Mouse (Mus musculus) ES-Bruce4 (cell line): Measurements from ENCODE around the gene Traf3ip1. TPM values are rescaled to one million over a fixed set of nuclear protein-coding genes. Genes with fewer than 3 reads are reported as not detected.
A peak's percentile ranks its signal among the peaks of the same experiment; 100 is the strongest.

Experiments used
- H3K27ac ChIP-seq: 2 replicates; pipeline ENCODE4 v1.5.1; 2012; ENCODE audit warnings: low read length, inconsistent platforms; ENCODE audit not compliant: insufficient read depth
- H3K27me3 ChIP-seq: 2 replicates; pipeline ENCODE4 v1.6.1; 2012; ENCODE audit warnings: mild to moderate bottlenecking, low read length, inconsistent platforms; ENCODE audit not compliant: control insufficient read depth, poor library complexity, insufficient read depth, severe bottlenecking
- H3K36me3 ChIP-seq: 2 replicates; pipeline ENCODE4 v1.6.1; 2012; ENCODE audit warnings: inconsistent platforms, mild to moderate bottlenecking, low read length, moderate library complexity; ENCODE audit not compliant: control insufficient read depth, poor library complexity, insufficient read depth, severe bottlenecking
- H3K4me1 ChIP-seq: one replicate; pipeline ENCODE4 v1.8.1; 2011; ENCODE audit warnings: low read length; ENCODE audit not compliant: control insufficient read depth, insufficient read depth
- H3K4me3 ChIP-seq: 2 replicates; pipeline ENCODE4 v1.5.1; 2011; ENCODE audit warnings: low read depth, mild to moderate bottlenecking, low read length
- H3K9ac ChIP-seq: 2 replicates; pipeline ENCODE4 v1.6.1; 2012; ENCODE audit warnings: low read depth, mild to moderate bottlenecking, inconsistent platforms; ENCODE audit not compliant: poor library complexity, severe bottlenecking
- H3K9me3 ChIP-seq: replicated peaks from 2 replicates; pipeline ENCODE4 v1.6.1; 2012; ENCODE audit warnings: mild to moderate bottlenecking, low read length, inconsistent platforms; ENCODE audit not compliant: control insufficient read depth, poor library complexity, insufficient read depth, severe bottlenecking
- CTCF ChIP-seq: IDR thresholded peaks from one replicate; pipeline ENCODE4 v1.8.1; 2011; ENCODE audit warnings: low read depth, low read length
- EP300 ChIP-seq: IDR thresholded peaks from 2 replicates; pipeline ENCODE4 v1.6.1; 2011; ENCODE audit warnings: low read depth, low read length; ENCODE audit not compliant: insufficient read depth
- POLR2A ChIP-seq: IDR thresholded peaks from one replicate; pipeline ENCODE4 v1.8.1; 2011; ENCODE audit warnings: low read length; ENCODE audit not compliant: insufficient read depth
- polyA plus RNA-seq: library from polyadenylated mRNA; stranded (reverse); fragments of >200 nt; gene quantifications from 2 replicates; pipeline ENCODE4 v1.2.4, GENCODE M21; 2011; ENCODE audit warnings: low read depth; ENCODE audit not compliant: missing spikeins, insufficient read depth, insufficient read length

The Traf3ip1 gene
- polyA plus RNA-seq, 1 experiment: 12.1 TPM

- Histone ChIP-seq H3K27me3 (no peaks in the 10 kb centered on the region), H3K27ac (no peak overlapping the region), H3K4me1 (peaks cover 2% of the 10 kb centered on the region), H3K9ac (no peak overlapping the region), H3K9me3 (no peaks in the 10 kb centered on the region), H3K4me3 (no peak overlapping the region), H3K36me3 (no peaks in the 10 kb centered on the region)
- TF ChIP-seq EP300 (no peak), CTCF (no peak), POLR2A (no peak)
These were observed 4.1 kb upstream of the Traf3ip1 start for GRCm38 (mm10) chr1:91490322-91490721.

- Histone ChIP-seq H3K4me1 (peaks cover 2% of the 10 kb centered on the region), H3K27ac (no peak overlapping the region), H3K27me3 (no peaks in the 10 kb centered on the region), H3K36me3 (no peaks in the 10 kb centered on the region), H3K4me3 (no peak overlapping the region), H3K9ac (no peak overlapping the region), H3K9me3 (no peaks in the 10 kb centered on the region)
- TF ChIP-seq CTCF: no peak
- no peak for TF ChIP-seq EP300
- no peak for TF ChIP-seq POLR2A
These were observed 1.7 kb upstream of the Traf3ip1 start for GRCm38 (mm10) chr1:91492740-91493139.

GRCm38 (mm10) chr1:91493938-91494337, 509 bp upstream of the Traf3ip1 start:
- no peak overlapping the region for H3K9ac ChIP-seq

GRCm38 (mm10) chr1:91495321-91495720, 874 bp downstream of the Traf3ip1 start:
- Histone ChIP-seq H3K4me1 (peaks cover 2% of the 10 kb centered on the region), H3K27me3 (no peaks in the 10 kb centered on the region), H3K9ac (peak overlapping the region; percentile 50), H3K36me3 (no peaks in the 10 kb centered on the region), H3K27ac (no peak overlapping the region), H3K4me3 (peak overlapping the region; percentile 90), H3K9me3 (no peaks in the 10 kb centered on the region)
- no peak for TF ChIP-seq POLR2A
- TF ChIP-seq EP300: no peak
- TF ChIP-seq CTCF: no peak

More at GRCm38 (mm10) chr1:91493938-91494337, 509 bp upstream of the Traf3ip1 start:
- no peak for TF ChIP-seq POLR2A
- Histone ChIP-seq H3K4me1 (peaks cover 2% of the 10 kb centered on the region), H3K27me3 (no peaks in the 10 kb centered on the region), H3K4me3 (0 out of 2 replicates have a peak overlapping the region, but pooled peaks have one; percentile 11), H3K36me3 (no peaks in the 10 kb centered on the region), H3K9me3 (no peaks in the 10 kb centered on the region), H3K27ac (no peak overlapping the region)

- Histone ChIP-seq H3K4me1 (no peaks in the 10 kb centered on the region), H3K9ac (no peak overlapping the region), H3K27me3 (no peaks in the 10 kb centered on the region), H3K4me3 (no peak overlapping the region), H3K36me3 (no peaks in the 10 kb centered on the region), H3K9me3 (no peaks in the 10 kb centered on the region), H3K27ac (no peak overlapping the region)
- TF ChIP-seq POLR2A (no peak), EP300 (no peak), CTCF (no peak)
These were observed 4.1 kb downstream of the Traf3ip1 start for GRCm38 (mm10) chr1:91498579-91498978.

GRCm38 (mm10) chr1:91504615-91505014, 10.2 kb downstream of the Traf3ip1 start:
- TF ChIP-seq CTCF (no peak), POLR2A (no peak), EP300 (no peak)
- H3K9ac ChIP-seq: no peak overlapping the region
- H3K4me1 ChIP-seq: no peaks in the 10 kb centered on the region
- H3K4me3 ChIP-seq: no peak overlapping the region
- no peaks in the 10 kb centered on the region for H3K27me3 ChIP-seq
- no peaks in the 10 kb centered on the region for H3K9me3 ChIP-seq
- no peaks in the 10 kb centered on the region for H3K36me3 ChIP-seq
- H3K27ac ChIP-seq: no peak overlapping the region
